Mouse (Mus musculus) heart, embryonic 16.5 days (tissue): Measurements from ENCODE around the gene Rnf146. TPM values are rescaled to one million over a fixed set of nuclear protein-coding genes. Genes with fewer than 3 reads are reported as not detected.

ENCODE experiments used
- ATAC-seq: fragments of 200-750 bp; cut with Nextera tagmentation; replicated peaks from 2 replicates; pipeline ENCODE4 v1.8.0; 2017; ENCODE audit warnings: moderate number of reproducible peaks; ENCODE audit not compliant: insufficient read depth, low FRiP score; ENCODE audit errors: extremely low read depth
- H3K27ac ChIP-seq: fragments of 300-500 bp; sonication (generic); 2 replicates; pipeline ENCODE4 v1.5.1; 2014; ENCODE audit warnings: mild to moderate bottlenecking, low read length, control low read depth, moderate library complexity
- H3K27me3 ChIP-seq: fragments of 300-500 bp; sonication (generic); 2 replicates; pipeline ENCODE4 v1.6.1; 2014; ENCODE audit warnings: low read length, mixed read lengths; ENCODE audit not compliant: control insufficient read depth, insufficient read depth
- H3K36me3 ChIP-seq: fragments of 300-500 bp; sonication (generic); 2 replicates; pipeline ENCODE4 v1.6.1; 2014; ENCODE audit not compliant: control insufficient read depth, insufficient read depth
- H3K4me1 ChIP-seq: fragments of 300-500 bp; sonication (generic); 2 replicates; pipeline ENCODE4 v1.6.1; 2014; ENCODE audit warnings: low read length, mixed read lengths; ENCODE audit not compliant: control insufficient read depth, insufficient read depth
- H3K4me2 ChIP-seq: fragments of 300-500 bp; sonication (generic); 2 replicates; pipeline ENCODE4 v1.6.1; 2014; ENCODE audit warnings: low read depth, mild to moderate bottlenecking, control low read depth, low read length
- H3K4me3 ChIP-seq: fragments of 300-500 bp; sonication (generic); 2 replicates; pipeline ENCODE4 v1.5.1; 2014; ENCODE audit warnings: mild to moderate bottlenecking, control low read depth, low read length
- H3K9ac ChIP-seq: fragments of 300-500 bp; sonication (generic); 2 replicates; pipeline ENCODE4 v1.6.1; 2014; ENCODE audit warnings: low read length, control low read depth
- H3K9me3 ChIP-seq: fragments of 300-500 bp; sonication (generic); replicated peaks from 2 replicates; pipeline ENCODE4 v1.6.1; 2016; ENCODE audit warnings: low read length; ENCODE audit not compliant: control insufficient read depth
- WGBS: fragments of 180-500 bp; shearing (Covaris S2); extraction: QIAGEN DNeasy Blood & Tissue Kit; methylation state at CpG from one replicate; pipeline ENCODE4 v1.1.7; 2014; 5-methylcytosine and 5-hydroxymethylcytosine counted together
- polyA plus RNA-seq: library from polyadenylated mRNA; unstranded; fragments of >200 nt; fragmentation: Nextera tagmentation; extraction: Ambion mirVana; gene quantifications from 2 replicates; pipeline ENCODE4 v1.2.1, GENCODE M21; 2015

Rnf146 gene
- polyA plus RNA-seq, 1 experiment from 2014 or later = 46.9 TPM

- H3K9ac ChIP-seq = no peak overlapping the region
Measured at GRCm38 (mm10) chr10:29351420-29351819, 10.8 kb downstream of the Rnf146 start.

DNA sequence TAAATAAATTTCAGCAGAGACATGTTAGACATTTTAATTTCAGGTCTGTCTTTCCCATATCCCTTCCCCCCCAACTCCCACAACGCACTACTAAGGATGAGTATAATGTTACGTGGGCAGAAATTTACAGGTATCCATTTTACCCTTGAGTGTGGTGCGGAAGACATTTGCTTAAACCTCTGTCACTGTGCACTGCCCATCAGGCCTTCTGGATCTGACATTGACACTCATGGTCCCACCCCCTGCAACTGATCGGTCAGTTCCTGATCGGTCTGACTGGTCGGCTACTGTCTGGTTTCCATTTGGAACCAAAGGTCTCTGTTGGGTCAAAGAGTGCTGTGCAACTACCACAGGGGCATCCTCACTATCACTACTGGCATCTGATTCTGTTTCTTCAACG lies 15.6 kb downstream of the Rnf146 start:
- no peaks in the 10 kb centered on the region for H3K27me3 ChIP-seq
- 93% methylated on average over 7 of the region's 7 CpGs for WGBS
- no peaks in the 10 kb centered on the region for H3K9me3 ChIP-seq
- no peak overlapping the region for H3K4me3 ChIP-seq
- H3K36me3 ChIP-seq = peaks cover 25% of the 10 kb centered on the region
- H3K27ac ChIP-seq = no peak overlapping the region
- H3K4me1 ChIP-seq = peaks cover 2% of the 10 kb centered on the region; the same call in 1 of the 2 replicates
- no peak for ATAC-seq
- H3K9ac ChIP-seq = no peak overlapping the region
- no peak overlapping the region for H3K4me2 ChIP-seq

More at GRCm38 (mm10) chr10:29351420-29351819, 10.8 kb downstream of the Rnf146 start:
- Histone ChIP-seq H3K4me2 (no peak overlapping the region), H3K27me3 (no peaks in the 10 kb centered on the region), H3K4me1 (peaks cover 10% of the 10 kb centered on the region), H3K27ac (no peak overlapping the region), H3K9me3 (no peaks in the 10 kb centered on the region), H3K36me3 (peaks cover 12% of the 10 kb centered on the region), H3K4me3 (no peak overlapping the region)
- 82% methylated on average over 2 of the region's 2 CpGs for WGBS
- no peak for ATAC-seq

GRCm38 (mm10) chr10:29344232-29344631 lies 18.0 kb downstream of the Rnf146 start:
- no peaks in the 10 kb centered on the region for H3K27me3 ChIP-seq
- WGBS = 64% methylated on average over 4 of the region's 4 CpGs
- no peak overlapping the region for H3K27ac ChIP-seq
- peaks cover 22% of the 10 kb centered on the region for H3K36me3 ChIP-seq
- peaks cover 2% of the 10 kb centered on the region; the same call in 1 of the 2 replicates for H3K4me1 ChIP-seq
- no peak for ATAC-seq
- H3K9me3 ChIP-seq = no peaks in the 10 kb centered on the region
- no peak overlapping the region for H3K4me2 ChIP-seq
- no peak overlapping the region for H3K4me3 ChIP-seq
- H3K9ac ChIP-seq = no peak overlapping the region

DNA sequence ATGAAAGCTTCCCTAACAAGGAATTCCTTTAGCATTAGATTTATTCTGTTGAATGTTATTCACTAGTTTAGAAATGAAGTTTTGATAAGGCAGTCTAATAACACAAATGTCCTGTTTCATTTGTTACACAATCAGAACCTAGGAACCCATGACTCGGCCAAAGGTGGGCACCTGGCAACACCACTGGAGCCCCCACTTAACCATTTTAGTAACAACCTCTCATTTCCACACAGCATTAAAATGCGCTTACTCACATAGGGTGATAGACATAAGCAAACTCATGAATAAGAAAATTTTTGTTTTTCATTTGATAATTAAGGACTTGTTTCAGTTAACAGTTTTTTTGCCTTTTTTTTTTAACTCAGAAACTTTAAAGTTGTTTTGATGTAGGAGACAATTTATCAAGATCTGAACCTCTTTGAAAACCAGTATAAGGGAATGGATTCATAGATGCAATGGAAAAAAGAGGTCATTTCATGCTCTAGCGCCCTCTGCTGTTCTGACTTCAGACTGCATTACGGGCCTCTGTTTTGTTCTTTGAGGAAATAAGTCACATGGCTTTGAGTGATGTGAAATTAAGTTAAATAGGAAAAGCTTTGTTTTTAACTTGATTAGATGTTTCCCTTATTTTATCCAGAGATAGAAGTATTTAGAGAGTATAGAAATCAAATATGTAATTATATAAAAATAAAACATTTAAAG lies 23.7 kb downstream of the Rnf146 start:
- WGBS = 51% methylated on average over 4 of the region's 4 CpGs
- no peak overlapping the region for H3K9ac ChIP-seq
- no peak overlapping the region for H3K4me2 ChIP-seq
- ATAC-seq = no peak
- H3K4me1 ChIP-seq = 0 out of 2 replicates have a peak, but pooled peaks cover 2% of the 10 kb centered on the region
- H3K27ac ChIP-seq = no peak overlapping the region
- H3K4me3 ChIP-seq = no peak overlapping the region
- peaks cover 3% of the 10 kb centered on the region; the same call in 1 of the 2 replicates for H3K36me3 ChIP-seq
- H3K27me3 ChIP-seq = no peaks in the 10 kb centered on the region
- H3K9me3 ChIP-seq = no peaks in the 10 kb centered on the region

DNA sequence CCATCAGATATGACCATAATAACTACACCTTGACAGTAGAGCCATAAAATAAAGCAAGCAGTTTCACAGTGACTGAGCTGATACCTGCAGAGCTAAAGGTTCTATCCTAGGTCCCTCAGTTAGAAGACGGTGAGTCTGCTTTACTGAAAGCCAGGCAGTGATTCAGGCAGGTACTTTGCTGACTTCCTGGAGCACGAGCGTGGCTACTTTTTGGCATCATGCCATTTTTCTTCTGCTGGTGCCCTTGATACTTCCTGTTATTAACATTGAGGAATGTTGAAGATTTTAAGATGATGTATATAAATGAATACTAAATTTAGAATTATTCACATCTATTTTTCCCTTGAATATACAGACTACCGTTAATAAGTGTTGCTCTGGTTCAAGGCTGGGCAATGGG lies 28.4 kb downstream of the Rnf146 start:
- peaks cover 3% of the 10 kb centered on the region; the same call in 1 of the 2 replicates for H3K36me3 ChIP-seq
- no peaks in the 10 kb centered on the region for H3K9me3 ChIP-seq
- no peak for ATAC-seq
- no peak overlapping the region for H3K9ac ChIP-seq
- H3K27ac ChIP-seq = no peak overlapping the region
- no peak overlapping the region for H3K4me3 ChIP-seq
- WGBS = 51% methylated on average over 4 of the region's 4 CpGs
- no peaks in the 10 kb centered on the region for H3K27me3 ChIP-seq
- 0 out of 2 replicates have a peak, but pooled peaks cover 2% of the 10 kb centered on the region for H3K4me1 ChIP-seq
- no peak overlapping the region for H3K4me2 ChIP-seq

DNA sequence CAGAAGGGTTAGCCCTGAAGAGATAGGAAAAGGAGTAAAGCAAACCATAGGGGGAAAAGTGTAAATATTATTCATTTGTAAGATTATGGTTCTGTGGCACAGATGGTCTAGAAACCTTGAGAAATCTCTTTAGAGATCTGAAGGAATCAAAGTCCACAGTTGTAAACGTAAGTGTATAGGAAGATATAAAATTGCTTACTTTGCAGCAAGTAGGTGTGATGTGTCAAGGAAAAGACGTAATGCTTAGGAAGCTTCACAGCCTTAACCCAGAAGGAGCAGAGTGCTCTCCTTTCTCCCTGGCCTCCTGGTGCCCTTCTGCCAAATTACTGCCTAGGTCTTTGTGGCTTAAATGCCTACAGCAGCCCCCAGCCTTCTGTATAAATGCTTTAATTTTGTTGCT lies 37.4 kb downstream of the Rnf146 start:
- Histone ChIP-seq H3K36me3 (no peaks in the 10 kb centered on the region), H3K27ac (no peak overlapping the region), H3K27me3 (no peaks in the 10 kb centered on the region), H3K4me2 (no peak overlapping the region), H3K4me3 (no peak overlapping the region), H3K4me1 (no peaks in the 10 kb centered on the region), H3K9ac (no peak overlapping the region), H3K9me3 (no peaks in the 10 kb centered on the region)
- no peak for ATAC-seq
- WGBS = 87% methylated on average over 2 of the region's 2 CpGs

DNA sequence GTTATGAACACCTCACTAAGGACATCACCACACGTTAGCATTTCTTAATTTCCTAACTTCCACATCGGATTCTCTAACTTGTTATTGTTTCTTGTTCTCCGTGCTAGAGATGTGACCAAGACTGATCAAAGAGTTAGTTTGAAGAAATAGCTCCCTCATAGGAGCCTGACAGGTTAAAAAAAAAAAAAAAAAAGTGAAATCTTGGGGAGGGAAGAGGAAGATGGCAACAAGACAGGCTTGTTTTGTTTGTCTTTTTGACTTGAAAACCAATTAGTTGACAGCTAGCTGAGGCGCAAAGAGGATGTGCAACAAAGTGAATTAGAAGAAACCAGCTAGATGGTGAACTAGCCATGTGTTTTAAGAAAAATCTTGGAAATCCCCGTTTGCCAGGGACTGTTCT lies 48.3 kb downstream of the Rnf146 start:
- no peaks in the 10 kb centered on the region for H3K9me3 ChIP-seq
- 37% methylated on average over 5 of the region's 5 CpGs for WGBS
- H3K9ac ChIP-seq = peak overlapping the region; percentile 94
- H3K4me3 ChIP-seq = peak overlapping the region; percentile 88
- no peak for ATAC-seq
- H3K4me1 ChIP-seq = peaks cover 6% of the 10 kb centered on the region; the same call in 1 of the 2 replicates
- H3K4me2 ChIP-seq = peak overlapping the region; percentile 81
- H3K27me3 ChIP-seq = no peaks in the 10 kb centered on the region
- no peaks in the 10 kb centered on the region for H3K36me3 ChIP-seq
- no peak overlapping the region for H3K27ac ChIP-seq

- Histone ChIP-seq H3K4me1 (peaks cover 6% of the 10 kb centered on the region; the same call in 1 of the 2 replicates), H3K4me2 (peak within 1 kb of the TSS; percentile 81), H3K9ac (peak within 1 kb of the TSS; percentile 94), H3K4me3 (peak within 1 kb of the TSS; percentile 88), H3K9me3 (no peaks in the 10 kb centered on the region), H3K36me3 (no peaks in the 10 kb centered on the region), H3K27me3 (no peaks in the 10 kb centered on the region), H3K27ac (peak within 1 kb of the TSS; percentile 92)
- under 1% methylated on average over 49 of the region's 49 CpGs for WGBS
- peak; percentile 99 for ATAC-seq
Measured at GRCm38 (mm10) chr10:29313064-29313638, 49.1 kb downstream of the Rnf146 start, which contains the start of gene Echdc1. Gene Echdc1, plus strand, starts transcription at chr10:29313166.
